Mouse (Mus musculus) kidney, adult 11 months (tissue): ENCODE data around the gene Raver2.

Source experiments
- DNase-seq: peaks from one replicate; pipeline ENCODE4 v3.0.0; 2022

Gene Raver2

DNA sequence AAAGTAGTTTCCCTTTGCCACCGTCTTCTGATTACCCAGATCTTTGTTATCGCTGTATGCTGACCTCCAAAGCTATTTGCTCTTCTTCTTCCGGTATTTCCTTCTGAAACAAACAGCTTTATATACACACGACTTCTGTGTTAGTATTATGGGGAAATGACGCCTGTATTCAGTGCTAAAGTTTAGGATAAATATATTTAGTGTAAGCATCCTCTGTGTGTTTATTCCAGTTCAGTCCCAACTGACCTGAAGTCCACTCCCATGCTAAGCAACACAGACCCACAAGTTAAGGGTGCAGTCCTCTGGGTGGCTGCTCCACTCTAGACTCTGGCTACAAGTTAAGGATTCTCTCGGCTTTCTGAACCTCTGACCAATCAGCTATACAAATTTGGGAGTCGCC, 52.2 kb downstream of the Raver2 start:
- DNase-seq = no peak

DNA sequence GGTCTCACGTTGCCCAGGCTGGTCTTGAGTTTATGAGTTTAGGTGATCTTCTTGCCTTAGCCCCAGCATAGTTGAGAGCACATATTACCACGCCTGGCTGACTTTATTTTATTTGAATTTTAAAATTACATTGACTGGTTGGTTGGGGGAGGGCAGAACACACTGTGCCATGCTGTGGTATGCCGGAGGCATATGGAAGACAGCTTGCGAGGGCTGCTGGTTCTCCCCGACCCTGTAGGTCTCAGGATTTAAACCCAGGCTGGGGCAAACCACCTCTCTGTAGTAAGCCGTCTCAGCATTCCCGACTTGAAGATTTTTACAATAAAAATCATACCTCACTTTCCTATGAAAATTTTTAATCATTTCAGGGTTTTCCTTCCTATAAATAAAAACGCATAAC, 66.2 kb downstream of the Raver2 start:
- DNase-seq = no peak

DNA sequence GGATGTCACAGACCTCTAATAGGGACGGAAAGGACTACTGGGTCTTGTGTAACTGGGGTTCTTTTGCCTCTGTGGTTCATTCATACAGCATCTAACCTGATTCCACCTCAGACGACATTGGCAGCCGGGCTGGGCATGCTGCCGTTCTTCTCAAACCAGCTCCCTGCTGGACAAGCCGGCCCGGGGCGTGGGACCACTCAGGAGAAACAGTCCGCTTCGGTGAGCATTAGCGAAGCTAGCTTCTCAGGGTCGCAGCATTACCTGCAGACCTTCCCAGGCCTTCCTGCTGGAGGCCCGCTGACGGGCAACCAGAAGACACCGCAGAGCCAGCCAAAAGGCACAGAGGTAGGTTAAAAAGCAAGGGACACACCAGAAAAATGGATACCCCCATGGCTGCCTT, 67.1 kb downstream of the Raver2 start:
- DNase-seq = no peak

DNA sequence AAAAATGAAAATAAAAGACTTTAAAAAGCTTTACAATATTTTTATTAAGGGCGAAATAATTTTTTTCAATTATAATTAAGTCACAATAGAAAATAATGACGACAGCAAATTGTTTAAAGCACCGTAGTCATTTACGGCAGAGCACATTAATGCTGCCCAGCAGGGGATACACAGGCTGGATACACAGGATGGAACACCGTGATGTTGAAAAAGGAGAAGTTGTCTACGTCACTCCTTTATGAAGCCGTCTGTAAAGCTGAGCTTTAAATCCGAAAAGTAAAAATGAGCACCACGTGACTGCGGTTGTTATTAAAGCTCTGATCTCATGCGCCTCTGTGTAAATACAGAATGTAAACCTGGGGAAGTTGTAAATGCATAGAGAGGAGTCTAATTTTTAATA, 69.2 kb downstream of the Raver2 start:
- no peak for DNase-seq

DNA sequence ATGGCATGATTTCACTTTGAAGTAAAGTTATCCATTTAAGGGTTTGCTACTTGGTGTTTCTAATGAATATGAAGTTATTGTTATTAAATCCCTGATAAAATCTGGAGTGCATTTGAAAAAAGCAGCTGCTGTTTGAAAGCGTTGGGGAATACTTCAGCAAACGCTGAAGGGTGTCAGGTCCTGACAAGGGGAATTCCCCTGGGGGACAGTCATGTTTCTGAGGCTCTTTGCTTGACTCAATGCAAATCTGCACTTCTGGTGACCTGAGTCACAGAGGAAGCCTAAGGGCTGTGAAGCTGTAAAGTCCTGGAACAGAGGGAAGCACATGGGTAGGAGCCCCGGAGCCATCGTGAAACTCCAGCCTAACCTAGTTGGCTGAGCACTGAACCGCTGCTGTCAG, 73.0 kb downstream of the Raver2 start:
- no peak for DNase-seq

DNA sequence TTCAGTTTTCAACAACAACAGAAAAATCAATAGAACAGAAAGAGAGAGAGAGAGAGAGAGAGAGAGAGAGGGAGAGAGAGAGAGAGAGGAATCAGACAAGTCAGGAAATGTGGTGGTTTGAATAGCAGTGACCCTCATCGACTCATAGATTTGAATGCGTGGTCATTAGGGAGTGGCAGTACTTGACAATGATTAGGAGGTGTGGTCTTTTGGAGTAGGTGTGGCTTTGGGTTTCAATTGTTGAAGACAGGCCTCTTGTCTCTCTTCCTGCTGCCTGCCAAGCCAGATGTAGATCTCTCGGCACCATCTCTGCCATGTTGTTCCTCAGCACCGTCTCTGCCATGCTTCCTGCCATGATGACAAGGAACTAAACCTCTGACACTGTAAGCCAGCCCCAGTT, 75.1 kb downstream of the Raver2 start:
- no peak for DNase-seq

DNA sequence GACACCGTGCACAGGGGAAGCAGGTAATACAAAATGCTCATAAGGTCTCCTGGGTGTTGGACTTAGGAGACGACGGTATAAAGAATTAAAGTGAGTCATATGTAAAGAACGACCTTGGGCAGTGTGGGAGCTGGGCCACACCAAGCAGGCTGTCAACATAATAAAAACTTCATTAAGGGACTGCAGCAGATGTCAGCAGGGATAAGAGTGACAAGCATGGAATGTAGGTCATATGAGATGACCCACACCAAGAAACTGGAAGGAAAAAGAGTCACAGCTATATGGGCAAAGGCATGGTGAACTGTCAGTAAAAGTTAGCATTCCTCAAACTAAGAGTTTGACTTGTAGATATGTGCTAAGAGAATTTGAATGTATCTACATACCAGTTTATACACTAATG, 75.6 kb downstream of the Raver2 start:
- DNase-seq = no peak

DNA sequence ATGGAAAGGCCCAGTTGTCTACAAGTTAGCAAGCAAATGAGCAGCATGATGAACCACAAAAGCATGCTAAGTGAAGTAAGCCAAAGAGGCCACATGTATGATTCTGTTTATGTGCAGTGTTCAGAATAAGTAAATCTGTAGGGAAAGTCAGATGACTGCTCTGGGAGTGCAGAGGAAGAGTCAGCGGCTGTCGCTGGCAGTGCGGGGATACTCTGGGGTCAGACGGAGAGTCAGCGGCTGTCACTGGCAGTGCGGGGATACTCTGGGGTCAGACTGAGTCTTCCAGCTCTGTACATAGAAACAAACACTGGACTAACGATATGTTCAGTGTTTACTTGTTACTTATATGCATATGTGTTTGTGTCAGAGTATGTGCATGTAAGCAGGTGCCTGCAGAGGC, 76.0 kb downstream of the Raver2 start:
- no peak for DNase-seq

DNA sequence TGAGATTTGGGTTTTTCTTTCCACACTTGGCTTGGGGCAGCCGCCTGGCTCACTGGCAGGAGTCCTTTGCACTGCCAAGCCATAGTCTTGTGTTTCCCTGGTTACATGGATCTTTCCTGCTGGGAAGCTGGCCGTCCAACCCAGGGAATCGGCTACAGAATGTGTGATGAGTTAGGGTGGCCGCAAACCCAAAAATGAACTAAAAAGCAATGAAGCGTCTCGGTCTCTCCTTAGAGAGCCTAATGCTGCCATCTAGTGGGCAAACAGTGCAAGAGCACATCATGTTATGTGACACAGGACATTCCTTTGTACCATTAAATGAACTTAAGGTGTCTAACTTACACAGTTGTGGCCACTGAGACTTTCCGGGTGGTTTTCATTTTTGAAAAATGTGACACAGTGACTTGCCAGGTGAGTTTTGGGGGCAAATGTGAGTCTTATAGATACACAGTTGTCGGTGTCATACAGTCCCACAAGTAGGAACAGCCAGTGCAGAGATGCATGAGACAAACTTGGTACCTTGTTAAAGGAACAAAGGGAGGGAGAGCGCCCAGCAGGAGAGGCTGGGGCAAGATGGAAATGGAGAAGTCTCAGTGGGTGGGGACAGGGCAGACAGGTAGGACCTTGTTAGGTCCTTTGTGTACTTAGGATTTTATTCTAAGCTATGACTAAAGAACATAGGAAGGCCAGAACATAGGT, 77.4 kb downstream of the Raver2 start:
- peak; percentile 42 for DNase-seq

DNA sequence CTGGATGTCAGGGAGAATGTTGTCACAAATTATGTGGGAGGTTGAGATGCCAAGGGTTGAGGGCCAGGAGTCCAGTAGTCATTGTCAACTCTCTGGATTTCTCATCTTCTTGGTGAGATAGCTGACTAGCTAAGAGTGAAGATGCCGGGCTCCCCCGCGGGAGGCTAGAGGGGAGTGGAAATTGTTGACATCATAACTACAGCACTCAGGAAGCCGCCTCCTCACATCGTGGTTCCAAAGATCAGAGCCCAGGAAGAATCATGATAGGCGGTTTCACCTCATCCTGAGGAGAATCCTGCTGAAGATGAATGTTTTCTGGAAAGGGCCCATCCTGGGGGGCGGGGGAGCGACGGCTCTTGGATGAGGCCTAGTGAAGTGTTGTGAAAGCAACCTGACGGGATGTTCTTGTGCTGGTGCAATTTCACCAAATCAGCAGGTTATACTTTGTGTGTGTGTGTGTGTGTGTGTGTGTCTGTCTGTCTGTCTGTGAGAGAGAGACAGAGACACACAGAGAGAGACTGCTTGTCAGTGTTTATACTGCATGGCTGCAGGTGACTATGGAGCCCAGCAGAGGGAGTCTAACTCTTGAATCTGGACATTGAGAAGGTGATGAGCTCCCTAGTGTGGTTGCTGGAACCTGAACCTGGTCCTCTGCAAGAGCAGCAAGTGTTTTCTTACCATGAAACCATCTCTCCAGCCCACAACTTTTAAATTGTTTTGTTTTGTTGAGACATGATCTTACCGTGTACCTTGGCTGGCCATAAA, 78.3 kb downstream of the Raver2 start:
- no peak for DNase-seq

DNA sequence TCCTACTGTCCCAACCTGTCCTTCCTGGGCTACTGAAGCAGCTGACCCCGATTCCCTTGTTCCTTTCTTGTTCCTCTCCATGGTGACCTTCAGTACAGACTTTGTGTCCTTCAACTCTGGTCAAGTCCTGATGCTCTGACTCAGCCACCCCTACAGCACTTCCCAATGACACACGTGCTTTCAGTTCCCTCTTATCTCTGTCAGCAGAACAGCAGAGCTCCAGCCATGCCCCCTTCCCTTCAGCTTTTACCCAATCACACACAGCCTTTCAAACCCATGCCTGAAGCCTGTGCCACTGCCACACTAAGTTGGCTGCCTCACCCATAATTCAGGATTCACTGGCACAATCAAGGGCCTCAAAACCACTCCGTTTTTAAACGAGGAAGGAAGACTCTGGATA, 86.8 kb downstream of the Raver2 start:
- no peak for DNase-seq

DNA sequence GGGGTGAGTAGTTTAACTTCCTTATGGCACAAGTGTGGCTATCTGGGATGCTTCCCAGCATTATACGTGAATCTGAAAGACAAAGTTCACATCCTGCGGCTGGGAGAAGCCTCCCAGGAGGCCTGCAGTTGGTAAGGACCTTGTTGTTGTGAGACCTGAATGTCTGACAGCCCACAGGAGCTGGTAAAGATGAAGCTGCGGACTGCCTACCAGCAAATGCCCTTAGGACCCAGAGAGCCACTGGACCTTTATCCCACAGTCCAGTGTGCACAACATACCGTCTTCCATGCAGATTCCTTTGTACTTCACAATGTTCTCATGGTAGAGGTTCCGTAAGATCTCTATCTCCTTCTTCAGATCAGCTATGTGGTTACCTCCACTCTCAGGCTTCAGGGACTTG, 88.7 kb downstream of the Raver2 start:
- peak; percentile 76 for DNase-seq

DNA sequence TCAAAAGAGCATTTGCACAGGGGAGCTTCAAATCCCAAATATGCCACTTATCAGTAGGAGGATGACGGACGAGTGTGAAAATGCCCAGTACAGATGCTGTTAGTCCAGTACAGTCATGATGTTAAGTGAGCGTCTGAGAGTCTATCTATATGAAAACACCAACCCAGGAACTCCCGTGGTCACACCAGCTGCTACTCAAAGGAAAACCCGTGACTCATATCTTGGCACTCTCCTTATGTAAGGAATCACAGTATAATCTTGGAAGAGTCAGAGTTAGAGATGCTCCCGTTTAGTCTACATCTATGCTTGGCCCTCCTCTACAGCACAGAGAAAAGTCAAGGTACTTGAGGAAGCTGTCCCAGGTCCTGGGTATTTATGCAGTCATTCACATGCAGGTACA, 89.5 kb downstream of the Raver2 start:
- DNase-seq = no peak

DNA sequence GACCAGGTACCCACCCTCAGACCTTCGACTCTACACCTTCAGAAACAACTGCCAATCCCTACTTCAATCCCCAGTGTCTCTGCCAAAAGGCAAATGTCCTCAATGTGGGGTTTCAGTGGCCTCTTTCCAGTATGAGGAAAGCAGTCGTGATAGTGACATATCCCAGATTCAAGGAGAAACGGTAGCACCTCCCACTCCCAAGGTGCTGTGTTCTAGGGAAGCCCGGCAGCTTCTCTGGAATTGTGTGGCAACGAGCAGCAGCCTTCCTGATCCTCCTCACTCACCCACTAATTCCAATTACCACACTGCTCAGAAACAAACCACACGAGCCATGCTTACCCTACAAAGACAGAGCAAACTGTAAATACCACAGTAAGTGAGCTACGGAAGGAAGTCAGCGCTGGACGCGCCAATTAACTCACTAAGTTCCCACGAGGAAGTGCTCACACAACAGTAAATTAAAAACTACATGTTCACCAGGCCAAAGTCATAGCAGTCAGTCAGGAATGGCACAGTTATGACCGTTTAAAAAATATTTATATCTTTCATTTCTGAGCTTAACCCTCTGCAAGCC, 90.5 kb downstream of the Raver2 start:
- no peak for DNase-seq

DNA sequence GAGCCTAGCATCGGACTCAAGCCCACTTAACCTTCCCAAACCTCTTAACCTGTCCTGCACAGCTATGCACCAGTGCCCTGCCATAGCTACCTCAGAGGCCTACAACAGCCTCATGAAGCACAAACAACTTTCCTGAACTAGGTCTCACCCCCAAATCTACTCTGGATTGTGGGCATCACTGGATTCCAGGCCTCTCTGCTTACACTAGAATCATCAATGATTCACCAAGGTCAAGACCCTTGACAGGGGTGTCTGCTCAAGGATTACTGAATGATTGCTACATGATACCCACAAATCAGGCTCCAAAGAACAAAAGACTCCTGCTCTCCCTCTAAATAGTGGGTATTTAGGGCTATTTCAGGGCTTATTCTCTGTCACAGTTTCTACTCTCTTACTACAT, 92.0 kb downstream of the Raver2 start:
- DNase-seq = peak; percentile 43

DNA sequence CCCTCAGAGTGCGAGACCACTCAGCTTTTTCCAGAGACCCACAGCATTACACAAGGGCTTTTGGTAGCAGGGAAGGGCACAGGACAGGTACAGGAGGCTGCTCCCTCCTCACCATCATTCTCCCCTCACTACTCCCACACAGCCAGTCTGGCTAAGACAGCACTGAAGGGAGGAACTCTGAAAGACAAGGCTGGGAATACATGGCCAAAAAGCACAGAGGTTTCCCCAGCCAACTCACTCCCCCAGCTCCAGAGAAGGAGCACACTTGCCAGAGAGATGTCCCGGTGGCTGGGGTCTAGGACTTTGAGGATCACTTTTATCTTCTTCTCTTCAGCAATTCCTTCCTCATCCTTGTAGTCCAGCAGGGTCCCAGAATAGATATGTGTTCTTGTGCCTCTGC, 95.4 kb downstream of the Raver2 start:
- no peak for DNase-seq

DNA sequence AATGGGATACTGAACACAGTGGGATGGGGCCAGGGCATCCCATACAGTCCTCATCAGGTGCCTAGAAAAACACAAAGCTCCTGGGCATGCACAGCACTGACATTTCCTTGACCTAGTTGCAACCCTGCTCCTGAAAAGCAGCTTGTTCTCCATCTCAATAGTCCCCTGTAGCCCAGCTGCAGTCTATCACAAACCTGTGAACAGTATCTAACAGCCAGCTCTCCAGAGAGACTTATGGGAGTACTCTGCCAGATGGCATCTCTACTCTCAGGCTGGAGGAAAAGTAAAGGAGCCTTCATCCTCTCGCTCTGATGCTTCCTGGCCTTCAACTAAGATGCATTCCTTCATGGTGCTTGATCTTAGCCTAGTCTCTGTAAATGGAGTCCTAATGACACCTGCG, 95.9 kb downstream of the Raver2 start:
- no peak for DNase-seq

DNA sequence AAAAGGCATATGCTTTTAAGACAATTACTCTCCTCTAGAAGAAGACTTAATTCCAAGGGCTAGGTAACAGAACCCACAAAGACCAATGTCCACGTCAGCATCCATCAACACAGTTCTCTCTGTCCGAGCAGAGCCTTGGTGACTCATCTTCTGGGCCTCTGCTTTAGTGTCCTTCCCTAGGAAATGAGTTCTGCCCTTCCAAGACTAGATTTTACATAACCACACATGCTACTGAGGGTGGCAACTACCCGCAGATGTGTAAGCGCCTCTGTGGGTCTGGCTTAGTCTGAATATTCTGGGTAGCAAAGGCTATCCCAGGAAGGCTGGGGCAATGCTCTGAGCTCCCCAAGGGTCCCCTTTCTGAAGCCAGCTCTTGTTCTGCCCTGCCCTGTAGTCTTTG, 97.0 kb downstream of the Raver2 start:
- no peak for DNase-seq

DNA sequence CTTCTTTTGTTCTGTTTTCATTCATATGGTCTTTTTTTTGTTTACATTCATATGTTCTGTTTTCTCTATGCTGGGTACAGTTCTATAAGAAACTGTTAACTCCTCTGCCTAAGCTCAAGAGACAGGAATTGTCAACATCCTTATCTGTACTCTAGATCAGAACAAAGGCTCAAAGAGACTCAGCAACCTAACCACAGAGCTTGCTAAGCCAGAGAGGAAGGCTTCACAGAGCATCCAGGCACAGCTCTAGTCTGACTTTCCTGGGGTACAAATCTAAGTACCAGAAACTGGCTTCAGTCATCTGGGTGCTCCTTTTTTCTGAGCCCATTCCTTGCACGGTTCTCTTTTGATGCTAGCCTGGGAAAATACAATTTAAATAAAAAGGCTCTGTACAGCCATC, 99.0 kb downstream of the Raver2 start:
- no peak for DNase-seq

DNA sequence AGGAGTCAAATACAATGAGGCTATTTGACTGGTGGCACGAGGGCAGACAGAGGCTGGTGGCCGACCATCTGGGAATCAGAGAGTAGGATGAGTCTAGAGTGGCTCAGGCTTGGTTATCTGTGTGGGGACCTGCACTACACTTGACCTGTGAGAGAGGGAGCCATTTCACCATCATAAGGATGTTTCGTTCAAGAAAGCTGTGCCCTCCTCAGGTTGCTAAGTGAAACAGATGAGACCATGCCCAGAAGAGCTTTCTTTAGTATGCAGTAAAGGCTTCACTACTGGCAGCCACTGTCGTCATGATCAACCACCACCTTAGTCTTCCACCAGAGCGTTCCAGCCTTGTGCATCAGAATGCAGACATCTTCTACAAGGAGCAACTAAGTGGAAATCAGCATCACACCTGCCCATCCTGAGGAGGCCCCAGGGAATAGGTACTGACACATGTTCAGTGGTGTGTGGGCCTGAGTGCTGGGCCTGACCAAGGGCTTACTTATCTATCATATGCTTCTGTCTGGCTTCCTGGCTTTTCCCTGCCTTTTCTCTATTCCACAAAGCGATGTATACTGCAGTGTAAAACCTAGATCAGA, 99.5 kb downstream of the Raver2 start:
- no peak for DNase-seq

DNA sequence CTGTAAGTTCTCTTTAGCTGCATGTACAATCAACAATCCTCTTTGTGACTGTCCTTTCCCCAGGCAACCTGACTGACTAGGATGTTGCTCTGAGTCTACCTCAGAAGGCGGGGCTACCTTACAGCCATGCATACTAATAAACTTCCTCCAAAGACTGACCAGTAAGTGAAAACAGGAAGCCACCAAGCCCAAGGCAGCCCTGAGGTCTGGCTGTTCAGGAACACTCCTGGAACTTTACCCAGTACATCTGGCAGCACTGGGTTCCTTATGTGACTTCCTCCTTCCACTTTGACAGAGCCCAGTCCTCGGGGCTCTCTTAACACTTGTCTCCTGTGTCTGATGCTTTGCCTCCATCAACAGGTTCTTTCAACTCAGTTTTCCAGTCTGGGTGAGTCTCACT, 104.0 kb downstream of the Raver2 start:
- DNase-seq = no peak

DNA sequence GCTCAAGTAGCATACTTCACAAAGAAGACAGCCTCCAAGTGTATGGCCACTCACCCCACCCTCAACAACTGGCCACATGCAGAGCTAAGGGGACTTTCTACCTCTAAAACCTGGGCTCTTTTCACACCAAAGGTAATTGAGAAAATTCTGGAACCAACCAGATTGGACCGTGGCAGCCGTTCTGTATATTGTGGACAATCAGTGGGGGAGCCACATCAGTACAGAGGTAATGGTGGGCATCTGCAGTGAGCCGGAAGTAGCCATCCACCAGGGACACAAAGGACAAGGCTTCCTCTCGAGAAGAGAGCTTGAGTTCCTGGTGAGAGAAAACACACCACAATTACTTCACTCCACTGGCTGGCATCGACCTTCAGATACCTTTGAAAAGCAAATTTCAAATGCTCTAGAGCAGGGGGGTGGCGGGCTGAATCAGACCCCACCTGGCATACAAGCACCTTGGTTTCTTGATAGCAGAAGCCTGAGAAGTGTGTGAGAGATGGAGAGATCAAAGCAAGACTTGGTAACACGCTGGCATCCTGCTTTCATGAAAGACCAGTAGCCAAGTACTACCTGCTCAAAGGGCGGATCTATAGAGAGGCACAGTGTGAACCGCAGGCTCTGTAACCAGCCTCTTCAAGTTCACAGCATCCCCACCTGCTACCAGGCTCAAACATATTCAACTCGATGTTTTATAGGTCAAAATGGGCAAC, 106.3 kb downstream of the Raver2 start:
- no peak for DNase-seq

DNA sequence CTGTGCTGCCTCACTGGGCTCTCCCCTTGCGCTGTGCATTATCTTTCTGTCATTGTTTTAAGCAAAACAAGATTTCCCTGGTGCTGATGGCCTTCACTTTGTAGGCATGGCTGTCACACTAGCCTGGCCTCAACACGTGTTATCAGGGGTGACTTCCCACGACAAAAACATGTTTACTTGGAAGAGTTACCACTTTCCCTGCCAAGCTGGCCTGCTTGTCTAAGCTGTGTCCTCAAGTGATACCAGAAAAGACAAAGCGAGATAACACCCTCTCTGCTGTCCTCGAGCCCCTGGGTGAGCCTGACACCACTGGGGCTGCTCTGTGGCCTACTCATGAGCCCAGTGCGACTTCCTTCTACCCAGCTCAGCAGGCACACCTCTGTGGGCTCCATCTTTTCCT, 107.3 kb downstream of the Raver2 start:
- DNase-seq = no peak

DNA sequence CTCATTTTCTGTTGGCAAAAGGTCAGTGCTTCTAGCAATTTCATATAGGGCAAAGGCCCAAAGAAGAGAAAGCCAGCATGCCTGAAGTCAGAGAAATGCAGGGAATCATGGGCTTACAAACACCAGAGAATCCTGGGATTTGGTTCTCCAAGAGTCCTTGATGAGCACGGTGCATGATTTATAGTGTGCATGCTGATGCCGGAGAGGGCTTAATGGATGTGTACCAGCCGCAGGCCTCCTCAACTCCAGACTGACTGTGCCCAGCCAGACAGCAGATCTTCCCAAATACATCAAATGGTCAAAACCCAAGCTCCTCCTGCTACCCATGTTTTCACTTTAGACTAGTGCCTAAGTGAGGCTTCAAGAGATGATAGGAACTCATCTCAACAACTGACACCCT, 109.0 kb downstream of the Raver2 start:
- no peak for DNase-seq
